Mouse (Mus musculus): ENCODE results near the gene Gm13691. TPM values are rescaled to one million over a fixed set of nuclear protein-coding genes. Genes with fewer than 3 reads are reported as not detected.
A peak's percentile ranks its signal among the peaks of the same experiment; 100 is the strongest.
"Not testable (repeated sequence)": the region's sequence is repeated elsewhere in the genome, so short reads cannot be mapped to it uniquely, and the experiment has no call there.

The Gm13691 gene
- polyA plus RNA-seq (2014; fragmentation: Nextera tagmentation; extraction: Ambion mirVana), result not detected in 2 replicates

GRCm38 (mm10) chr2:83990253-83990652 is at the start of gene Gm13691:
Gene Gm13691, plus strand, starts transcription at chr2:83990553.
- not testable (repeated sequence) for ATAC-seq (ENCODE audit: insufficient number of reproducible peaks, low FRiP score, low TSS enrichment, low read depth); H3K27ac ChIP-seq (replicated peaks; ENCODE audit: low read depth, low read length); H3K9me3 ChIP-seq (ENCODE audit: control insufficient read depth, low read length); H3K27me3 ChIP-seq (ENCODE audit: control insufficient read depth, insufficient read depth, low read length); H3K4me2 ChIP-seq (ENCODE audit: low read depth, severe bottlenecking); H3K36me3 ChIP-seq (ENCODE audit: control insufficient read depth, insufficient read depth, low read length); H3K9ac ChIP-seq (ENCODE audit: low read length); H3K4me3 ChIP-seq (ENCODE audit: low read depth, low read length); DNase-seq (ENCODE audit: low spot score); H3K4me1 ChIP-seq (ENCODE audit: control insufficient read depth, insufficient read depth, low read length)
- no CpG with 5 or more reads among the region's 6 CpGs for WGBS

GRCm38 (mm10) chr2:83940931-83941361 is 49.4 kb upstream of the Gm13691 start, which contains the start of gene Zswim2:
Gene Zswim2, minus strand, starts transcription at chr2:83941228.
- Histone ChIP-seq H3K27me3 (ENCODE audit: control insufficient read depth, insufficient read depth, low read length) (no peaks in the 10 kb centered on the region), H3K27ac (replicated peaks; ENCODE audit: low read depth, low read length) (no peak within 1 kb of the TSS), H3K4me3 (ENCODE audit: low read depth, low read length) (0 out of 2 replicates have a peak within 1 kb of the TSS, but pooled peaks have one; percentile 9), H3K36me3 (ENCODE audit: control insufficient read depth, insufficient read depth, low read length) (no peaks in the 10 kb centered on the region), H3K4me2 (ENCODE audit: low read depth, severe bottlenecking) (peak within 1 kb of the TSS; percentile 51; the same call in 1 of the 2 replicates), H3K9me3 (ENCODE audit: control insufficient read depth, low read length) (no peaks in the 10 kb centered on the region), H3K9ac (ENCODE audit: low read length) (no peak within 1 kb of the TSS), H3K4me1 (ENCODE audit: control insufficient read depth, insufficient read depth, low read length) (no peaks in the 10 kb centered on the region)
- WGBS, result under 1% methylated on average over 20 of the region's 20 CpGs
- DNase-seq (ENCODE audit: low spot score), result peak; percentile 81
- ATAC-seq (ENCODE audit: insufficient number of reproducible peaks, low FRiP score, low TSS enrichment, low read depth), result peak; percentile 93

GRCm38 (mm10) chr2:83941378-83941777 is 49.0 kb upstream of the Gm13691 start:
- Histone ChIP-seq H3K4me3 (ENCODE audit: low read depth, low read length) (no peak overlapping the region), H3K9ac (ENCODE audit: low read length) (no peak overlapping the region), H3K9me3 (ENCODE audit: control insufficient read depth, low read length) (no peaks in the 10 kb centered on the region), H3K27ac (replicated peaks; ENCODE audit: low read depth, low read length) (no peak overlapping the region), H3K36me3 (ENCODE audit: control insufficient read depth, insufficient read depth, low read length) (no peaks in the 10 kb centered on the region), H3K27me3 (ENCODE audit: control insufficient read depth, insufficient read depth, low read length) (no peaks in the 10 kb centered on the region), H3K4me2 (ENCODE audit: low read depth, severe bottlenecking) (peak overlapping the region; percentile 51; the same call in 1 of the 2 replicates), H3K4me1 (ENCODE audit: control insufficient read depth, insufficient read depth, low read length) (no peaks in the 10 kb centered on the region)
- 54% methylated on average over 3 of the region's 3 CpGs for whole genome bisulfite sequencing
- no peak for DNase-seq (ENCODE audit: low spot score)
- ATAC-seq (ENCODE audit: insufficient number of reproducible peaks, low FRiP score, low TSS enrichment, low read depth), result peak; percentile 42; the same call in 1 of the 2 replicates

- ATAC-seq (ENCODE audit: insufficient number of reproducible peaks, low FRiP score, low TSS enrichment, low read depth), result no peak
- Histone ChIP-seq H3K9me3 (ENCODE audit: control insufficient read depth, low read length) (no peaks in the 10 kb centered on the region), H3K4me1 (ENCODE audit: control insufficient read depth, insufficient read depth, low read length) (no peaks in the 10 kb centered on the region), H3K4me2 (ENCODE audit: low read depth, severe bottlenecking) (no peak overlapping the region), H3K9ac (ENCODE audit: low read length) (no peak overlapping the region), H3K36me3 (ENCODE audit: control insufficient read depth, insufficient read depth, low read length) (no peaks in the 10 kb centered on the region), H3K4me3 (ENCODE audit: low read depth, low read length) (no peak overlapping the region), H3K27ac (replicated peaks; ENCODE audit: low read depth, low read length) (no peak overlapping the region), H3K27me3 (ENCODE audit: control insufficient read depth, insufficient read depth, low read length) (no peaks in the 10 kb centered on the region)
- WGBS, result 78% methylated on average over 4 of the region's 4 CpGs
- DNase-seq (ENCODE audit: low spot score), result no peak
Measured at GRCm38 (mm10) chr2:83941792-83942191, 48.6 kb upstream of the Gm13691 start.

- not testable (repeated sequence) for H3K4me2 ChIP-seq (ENCODE audit: low read depth, severe bottlenecking); ATAC-seq (ENCODE audit: insufficient number of reproducible peaks, low FRiP score, low TSS enrichment, low read depth); H3K9me3 ChIP-seq (ENCODE audit: control insufficient read depth, low read length); DNase-seq (ENCODE audit: low spot score); H3K4me3 ChIP-seq (ENCODE audit: low read depth, low read length); H3K36me3 ChIP-seq (ENCODE audit: control insufficient read depth, insufficient read depth, low read length); H3K4me1 ChIP-seq (ENCODE audit: control insufficient read depth, insufficient read depth, low read length); H3K9ac ChIP-seq (ENCODE audit: low read length); H3K27me3 ChIP-seq (ENCODE audit: control insufficient read depth, insufficient read depth, low read length); H3K27ac ChIP-seq (replicated peaks; ENCODE audit: low read depth, low read length)
- no CpG with 5 or more reads among the region's 6 CpGs for WGBS
Measured at GRCm38 (mm10) chr2:83955393-83955792, 35.0 kb upstream of the Gm13691 start, which contains the start of gene Gm13698. Gene Gm13698, plus strand, starts transcription at chr2:83955693.

GRCm38 (mm10) chr2:83961203-83961602 is 29.1 kb upstream of the Gm13691 start, which contains the start of gene Gm13693:
Gene Gm13693, plus strand, starts transcription at chr2:83961503.
- not testable (repeated sequence) for H3K9ac ChIP-seq (ENCODE audit: low read length); DNase-seq (ENCODE audit: low spot score); H3K27me3 ChIP-seq (ENCODE audit: control insufficient read depth, insufficient read depth, low read length); H3K9me3 ChIP-seq (ENCODE audit: control insufficient read depth, low read length); H3K4me1 ChIP-seq (ENCODE audit: control insufficient read depth, insufficient read depth, low read length); ATAC-seq (ENCODE audit: insufficient number of reproducible peaks, low FRiP score, low TSS enrichment, low read depth); H3K4me3 ChIP-seq (ENCODE audit: low read depth, low read length); H3K4me2 ChIP-seq (ENCODE audit: low read depth, severe bottlenecking); H3K27ac ChIP-seq (replicated peaks; ENCODE audit: low read depth, low read length); H3K36me3 ChIP-seq (ENCODE audit: control insufficient read depth, insufficient read depth, low read length)
- whole genome bisulfite sequencing, result no CpG with 5 or more reads among the region's 6 CpGs

GRCm38 (mm10) chr2:83967013-83967412 is 23.3 kb upstream of the Gm13691 start, which contains the start of gene Gm13695:
Gene Gm13695, plus strand, starts transcription at chr2:83967313.
- WGBS, result no CpG with 5 or more reads among the region's 6 CpGs
- ATAC-seq (ENCODE audit: insufficient number of reproducible peaks, low FRiP score, low TSS enrichment, low read depth); H3K27me3 ChIP-seq (ENCODE audit: control insufficient read depth, insufficient read depth, low read length); H3K9me3 ChIP-seq (ENCODE audit: control insufficient read depth, low read length); H3K4me2 ChIP-seq (ENCODE audit: low read depth, severe bottlenecking); DNase-seq (ENCODE audit: low spot score); H3K27ac ChIP-seq (replicated peaks; ENCODE audit: low read depth, low read length); H3K4me1 ChIP-seq (ENCODE audit: control insufficient read depth, insufficient read depth, low read length); H3K36me3 ChIP-seq (ENCODE audit: control insufficient read depth, insufficient read depth, low read length); H3K9ac ChIP-seq (ENCODE audit: low read length); H3K4me3 ChIP-seq (ENCODE audit: low read depth, low read length): not testable (repeated sequence)

GRCm38 (mm10) chr2:83972823-83973222 is 17.5 kb upstream of the Gm13691 start, which contains the start of gene Gm13696:
Gene Gm13696, plus strand, starts transcription at chr2:83973123.
- H3K9me3 ChIP-seq (ENCODE audit: control insufficient read depth, low read length); H3K4me2 ChIP-seq (ENCODE audit: low read depth, severe bottlenecking); H3K9ac ChIP-seq (ENCODE audit: low read length); ATAC-seq (ENCODE audit: insufficient number of reproducible peaks, low FRiP score, low TSS enrichment, low read depth); DNase-seq (ENCODE audit: low spot score); H3K36me3 ChIP-seq (ENCODE audit: control insufficient read depth, insufficient read depth, low read length); H3K27ac ChIP-seq (replicated peaks; ENCODE audit: low read depth, low read length); H3K27me3 ChIP-seq (ENCODE audit: control insufficient read depth, insufficient read depth, low read length); H3K4me1 ChIP-seq (ENCODE audit: control insufficient read depth, insufficient read depth, low read length); H3K4me3 ChIP-seq (ENCODE audit: low read depth, low read length): not testable (repeated sequence)
- WGBS, result no CpG with 5 or more reads among the region's 6 CpGs

- ATAC-seq (ENCODE audit: insufficient number of reproducible peaks, low FRiP score, low TSS enrichment, low read depth); H3K4me3 ChIP-seq (ENCODE audit: low read depth, low read length); H3K4me1 ChIP-seq (ENCODE audit: control insufficient read depth, insufficient read depth, low read length); H3K27me3 ChIP-seq (ENCODE audit: control insufficient read depth, insufficient read depth, low read length); H3K4me2 ChIP-seq (ENCODE audit: low read depth, severe bottlenecking); H3K9ac ChIP-seq (ENCODE audit: low read length); H3K27ac ChIP-seq (replicated peaks; ENCODE audit: low read depth, low read length); H3K9me3 ChIP-seq (ENCODE audit: control insufficient read depth, low read length); H3K36me3 ChIP-seq (ENCODE audit: control insufficient read depth, insufficient read depth, low read length); DNase-seq (ENCODE audit: low spot score): not testable (repeated sequence)
- no CpG with 5 or more reads among the region's 6 CpGs for WGBS
Measured at GRCm38 (mm10) chr2:83978633-83979032, 11.7 kb upstream of the Gm13691 start, which contains the start of gene Gm13694. Gene Gm13694, plus strand, starts transcription at chr2:83978933.

Data from limb, embryonic 11.5 days (tissue).